Mouse (Mus musculus) thymus, postnatal 10 days (tissue): Measurements from ENCODE around the gene Prkd2.

Experiments used
- DNase-seq, 2 experiments: peaks; one replicate each; pipeline ENCODE4 v3.0.0; 2021; ENCODE audit warnings: low spot score in 2 of 2

Prkd2 gene

DNA sequence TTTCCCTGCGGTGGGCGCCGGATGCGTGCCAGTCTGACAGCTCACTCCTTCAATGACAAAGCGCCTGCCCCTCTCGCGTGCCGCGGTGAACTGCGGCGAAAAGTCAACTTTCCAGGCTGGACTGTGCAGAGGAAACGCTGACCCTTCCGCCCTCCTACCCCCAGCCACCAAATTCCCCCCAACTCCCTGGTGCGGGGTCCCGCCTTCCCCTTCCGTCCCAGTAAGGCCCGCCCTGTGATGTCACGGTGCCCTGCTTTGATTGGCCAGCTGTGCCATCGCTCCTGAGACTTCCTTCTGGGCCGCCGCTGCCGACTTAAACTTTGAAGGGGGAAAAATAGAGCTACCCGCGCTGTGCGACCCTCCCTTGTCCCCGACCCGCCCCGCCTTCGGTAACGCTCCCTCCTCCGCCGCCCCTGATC lies at the start of gene Prkd2:
Prkd2 (plus strand) TSS at position 258 of the 419 bp plus-strand sequence.
- peak; percentile 91 to 94 for DNase-seq

DNA sequence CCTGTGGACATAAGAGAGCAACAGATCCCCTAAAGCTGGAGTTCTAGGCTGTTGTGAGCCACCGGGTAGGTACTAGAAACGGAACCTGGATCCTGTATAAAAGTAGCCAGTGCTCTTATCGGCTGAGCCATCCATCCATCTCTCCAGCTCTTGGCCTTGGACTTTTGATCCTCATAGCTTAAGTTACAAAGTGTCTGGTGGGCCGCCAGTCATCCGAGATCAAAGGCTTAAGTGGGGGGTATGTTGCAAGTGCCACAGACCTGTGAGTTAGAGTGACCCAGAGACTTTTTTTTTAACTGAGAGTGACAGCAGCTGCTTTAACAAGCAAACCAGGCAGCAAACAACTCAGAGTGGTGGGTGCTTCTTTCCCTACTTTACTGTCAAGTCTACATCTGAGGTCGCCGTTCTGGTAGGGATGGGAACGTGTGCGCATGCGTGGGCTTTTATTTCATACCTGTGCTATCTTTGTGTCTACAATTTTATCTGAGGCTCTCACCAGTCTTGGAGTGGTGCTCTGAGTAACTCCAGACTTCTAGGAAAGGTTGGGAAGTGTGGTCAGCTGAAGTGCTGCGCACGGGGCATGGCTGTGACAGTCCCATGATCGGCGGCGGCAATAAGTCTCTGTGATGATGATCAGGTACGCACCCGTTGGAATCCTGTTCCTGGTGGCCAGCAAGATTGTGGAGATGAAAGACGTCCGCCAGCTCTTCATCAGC lies 49.5 kb upstream of the Prkd2 start:
- no peak for DNase-seq

DNA sequence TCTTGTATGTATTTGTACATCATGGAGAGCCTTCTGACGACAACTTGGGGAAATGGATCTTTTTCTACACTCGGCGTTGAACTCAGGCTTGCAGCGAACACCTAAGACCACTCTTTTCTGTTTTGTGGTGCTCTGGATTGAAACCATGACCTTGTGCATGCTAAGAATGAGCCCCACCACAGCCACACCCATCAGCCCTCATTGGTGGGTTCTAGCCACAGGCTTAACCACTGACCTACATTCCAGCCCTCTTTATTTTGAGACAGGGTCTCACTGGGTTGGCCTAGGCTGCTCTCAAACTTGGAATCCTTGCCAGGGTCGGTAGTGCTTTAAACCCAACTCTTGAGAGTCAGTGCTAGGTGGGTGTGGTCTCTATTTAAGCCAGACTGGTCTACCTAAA lies 47.8 kb upstream of the Prkd2 start:
- DNase-seq, result peak; percentile 37 to 41

DNA sequence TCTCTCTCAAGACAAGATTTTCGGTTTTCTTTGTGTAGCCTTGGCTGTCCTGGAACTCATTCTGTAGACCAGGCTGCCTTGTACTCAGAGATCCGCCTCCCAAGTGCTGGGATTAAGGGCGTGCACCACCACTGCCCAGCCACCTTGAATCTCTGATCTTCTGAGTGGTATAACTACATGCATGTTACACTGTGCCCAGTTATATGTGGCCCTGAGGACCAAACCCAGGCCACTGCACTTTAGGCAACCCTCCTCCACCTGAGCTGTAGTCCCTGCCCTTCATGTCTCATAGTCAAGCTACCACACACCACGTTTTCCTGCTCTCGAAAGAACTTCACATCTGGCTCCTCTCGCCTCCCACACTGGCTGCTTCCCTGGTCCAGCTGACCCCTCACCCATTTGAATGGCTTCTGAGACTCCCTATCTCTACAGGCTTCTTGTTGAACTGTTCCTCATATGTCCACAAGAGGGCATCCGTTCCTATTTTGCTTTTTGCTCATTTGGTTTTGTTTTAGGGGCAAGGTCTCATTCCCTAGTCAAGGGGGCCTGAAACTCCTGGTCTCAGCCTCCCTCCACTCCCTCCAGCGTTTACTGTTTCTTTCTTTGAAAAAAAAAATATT lies 38.2 kb upstream of the Prkd2 start:
- DNase-seq, result peak in 1 of 2 experiments; percentile 35

DNA sequence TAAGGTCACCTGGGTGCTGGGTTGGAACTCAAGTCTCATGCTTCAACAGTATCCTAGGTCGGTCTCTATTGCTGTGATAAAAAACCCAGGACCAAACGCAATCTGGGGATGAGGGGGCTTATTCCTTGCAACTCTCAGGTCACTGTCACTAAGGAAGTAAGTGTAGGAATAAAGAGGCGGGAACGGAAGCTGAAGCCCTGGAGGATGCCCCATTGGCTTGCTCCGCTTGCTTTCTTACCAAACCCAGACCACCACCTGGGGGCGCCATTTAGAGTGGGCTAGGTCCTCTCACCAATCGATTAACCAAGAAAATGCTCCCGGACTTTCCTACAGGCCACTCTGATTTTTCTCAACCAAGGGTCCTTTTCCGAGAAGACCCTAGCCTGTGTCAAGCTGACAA lies 34.8 kb upstream of the Prkd2 start:
- DNase-seq, result peak in 1 of 2 experiments; percentile 39

DNA sequence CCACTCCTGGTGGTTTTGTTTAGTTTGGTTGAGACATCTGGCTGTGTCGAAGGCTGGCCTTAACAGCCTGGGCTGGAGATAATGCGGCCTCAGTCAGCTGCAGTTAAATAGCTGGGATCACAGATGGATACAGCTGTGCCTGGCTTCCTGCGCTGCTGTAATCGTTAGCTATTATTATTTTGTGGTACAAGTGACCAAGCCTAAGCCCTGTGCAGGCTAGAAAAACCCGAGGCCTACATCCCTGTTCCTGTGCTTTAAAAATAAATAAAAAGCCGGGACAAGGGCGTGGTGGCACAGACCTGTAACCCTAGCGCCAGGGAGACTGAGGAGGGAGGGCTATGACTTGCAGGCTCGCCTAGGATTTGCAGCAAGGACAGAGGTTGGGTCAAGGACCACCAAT lies 34.1 kb upstream of the Prkd2 start:
- no peak for DNase-seq

DNA sequence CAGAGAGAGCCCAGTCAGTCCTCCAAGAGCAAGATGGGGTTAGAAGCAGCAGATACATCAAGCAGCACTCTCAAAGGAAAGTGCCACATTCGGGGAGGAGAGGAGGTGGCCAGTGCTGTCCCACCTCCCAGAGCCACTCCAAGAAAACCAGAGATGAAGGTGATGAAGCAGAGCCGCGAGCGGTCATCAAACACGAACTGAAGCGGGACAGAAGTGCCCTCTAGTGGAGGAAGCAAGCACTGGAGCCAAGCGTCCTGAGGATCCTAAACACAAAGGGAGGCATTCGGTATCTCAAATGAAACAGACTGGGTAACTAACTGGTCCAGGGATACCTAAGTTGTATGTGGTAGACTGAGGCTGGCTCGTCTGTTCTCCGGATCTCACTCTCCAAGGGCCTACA lies 33.0 kb upstream of the Prkd2 start:
- peak in 1 of 2 experiments; percentile 57 for DNase-seq

DNA sequence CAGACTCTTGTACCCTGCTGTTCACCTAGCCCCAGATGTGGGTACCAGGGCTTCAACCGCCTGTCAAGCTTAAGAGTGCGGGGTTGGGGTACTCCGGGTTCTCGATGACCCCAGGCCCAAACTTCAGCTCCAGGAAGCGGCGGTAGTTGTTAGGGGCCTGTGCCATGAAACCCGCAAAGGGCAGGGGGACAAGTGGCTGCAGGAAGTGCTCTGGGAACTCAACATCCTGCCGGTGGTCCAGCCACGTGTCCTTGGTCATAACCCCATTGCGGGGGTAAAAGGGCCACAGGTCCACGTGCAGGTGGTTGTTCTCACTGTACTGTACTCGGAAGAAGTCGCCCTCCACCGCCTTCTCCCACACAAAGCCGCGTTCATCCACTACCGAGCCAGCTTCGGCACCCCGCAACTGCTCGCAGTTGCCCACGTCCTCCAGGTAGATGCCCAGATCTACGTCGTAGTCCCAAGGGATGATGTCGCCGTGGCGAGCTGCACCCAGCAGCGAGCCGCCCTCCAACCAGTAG lies 32.2 kb upstream of the Prkd2 start:
- no peak for DNase-seq

DNA sequence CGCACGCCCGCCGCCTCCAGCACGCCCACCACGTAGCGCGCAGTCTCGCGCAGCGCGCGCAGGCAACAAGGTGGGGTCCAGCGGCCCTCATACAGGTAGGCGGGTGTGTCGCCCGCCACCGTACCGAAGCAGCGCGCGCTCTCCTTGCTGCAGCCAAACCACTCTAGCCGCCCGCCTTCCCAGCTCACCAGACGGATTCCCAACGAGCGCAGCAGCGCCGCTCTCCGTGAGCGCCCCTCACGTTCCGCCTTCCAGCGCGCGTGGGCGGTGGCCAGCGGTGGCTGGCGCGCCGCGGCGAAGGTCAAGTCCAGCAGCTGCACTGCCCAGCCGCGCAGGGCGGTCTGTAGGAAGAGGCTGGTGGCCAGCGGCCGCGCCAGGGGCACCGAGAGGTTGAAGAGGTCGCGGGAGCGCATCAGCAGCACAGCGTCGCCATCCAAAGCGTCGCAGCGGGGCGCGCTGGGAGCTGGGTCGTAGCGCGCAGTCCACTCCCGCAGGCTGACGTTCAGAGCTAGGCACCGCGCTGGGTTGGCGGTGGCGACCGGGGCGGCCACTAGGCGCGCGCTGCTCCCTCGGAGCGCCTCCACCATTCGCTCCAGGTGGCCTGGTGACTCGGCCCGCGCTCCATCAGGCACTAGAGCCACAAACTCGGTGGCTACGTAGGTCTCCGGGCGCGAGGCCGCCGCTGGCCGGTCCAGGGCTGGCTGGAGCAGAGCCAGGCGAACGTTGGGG lies 31.6 kb upstream of the Prkd2 start:
- no peak for DNase-seq

DNA sequence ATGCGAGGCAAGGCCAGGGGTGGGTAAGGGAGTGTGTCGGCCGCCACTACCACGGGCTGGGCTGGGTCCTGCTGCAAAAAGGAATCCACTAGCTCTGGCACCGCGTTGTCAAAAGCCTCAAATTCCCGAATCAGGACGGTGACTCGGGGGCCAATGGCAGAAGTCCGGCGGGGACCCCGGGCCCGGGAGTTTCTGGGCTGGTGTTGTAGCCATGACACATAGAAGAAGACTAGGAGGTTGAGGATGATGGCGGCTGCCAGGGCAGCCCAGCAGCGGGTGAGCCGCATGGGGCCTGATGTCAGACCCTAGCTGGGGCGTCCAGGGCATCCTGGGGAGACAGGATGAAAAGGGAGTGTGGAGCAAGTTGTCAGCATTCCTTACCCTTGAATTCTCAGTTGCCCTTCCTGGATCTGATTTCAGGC lies 31.0 kb upstream of the Prkd2 start:
- DNase-seq, result no peak

DNA sequence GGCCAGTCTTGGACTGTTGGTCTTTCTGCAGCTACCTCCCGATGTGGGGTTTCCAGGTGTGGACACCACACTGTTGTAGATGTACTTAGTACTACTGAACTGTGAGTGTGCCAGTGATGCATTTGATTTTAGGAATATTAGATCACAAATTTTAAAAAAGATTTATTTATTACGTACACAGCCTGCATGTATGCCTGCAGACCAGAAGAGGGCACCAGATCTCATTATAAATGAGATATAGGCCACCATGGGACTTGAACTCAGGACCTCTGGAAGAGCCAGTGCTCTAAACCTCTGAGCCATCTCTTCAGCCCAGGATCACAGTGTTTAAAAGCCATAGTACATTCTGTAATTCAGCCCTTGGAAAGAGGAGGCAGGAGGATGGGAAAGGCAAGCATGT lies 30.2 kb upstream of the Prkd2 start:
- DNase-seq, result no peak

DNA sequence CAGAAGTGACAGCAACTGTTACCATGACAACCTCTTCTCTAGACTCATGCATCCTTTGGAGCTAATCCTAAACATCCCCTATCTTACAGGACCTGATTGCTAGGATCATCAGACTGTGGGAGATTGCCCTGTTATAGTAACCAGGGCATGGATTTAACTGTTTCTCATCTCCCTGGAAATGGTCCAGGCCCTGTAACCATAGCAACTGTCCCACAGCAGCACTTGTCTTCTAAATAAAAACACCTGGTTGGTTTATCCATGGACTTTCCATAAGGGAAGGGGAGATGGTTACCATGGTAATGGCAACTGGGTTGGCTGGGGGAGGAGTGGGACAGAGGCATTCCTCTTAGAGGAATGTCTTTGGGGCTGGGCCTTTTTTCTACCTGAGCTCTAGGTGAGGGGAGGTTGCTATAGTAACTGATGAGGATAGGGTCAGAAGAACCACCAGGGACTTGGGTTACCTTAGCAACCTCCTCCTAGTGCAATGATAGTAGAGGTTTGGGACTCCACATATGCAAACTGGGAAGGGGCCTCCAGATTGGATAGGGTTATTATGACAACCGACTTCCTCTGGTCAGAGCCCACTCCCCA lies 27.3 kb upstream of the Prkd2 start, which contains the start of gene Strn4:
Strn4 (plus strand) TSS at position 539 of the 591 bp plus-strand sequence.
- DNase-seq, result no peak

DNA sequence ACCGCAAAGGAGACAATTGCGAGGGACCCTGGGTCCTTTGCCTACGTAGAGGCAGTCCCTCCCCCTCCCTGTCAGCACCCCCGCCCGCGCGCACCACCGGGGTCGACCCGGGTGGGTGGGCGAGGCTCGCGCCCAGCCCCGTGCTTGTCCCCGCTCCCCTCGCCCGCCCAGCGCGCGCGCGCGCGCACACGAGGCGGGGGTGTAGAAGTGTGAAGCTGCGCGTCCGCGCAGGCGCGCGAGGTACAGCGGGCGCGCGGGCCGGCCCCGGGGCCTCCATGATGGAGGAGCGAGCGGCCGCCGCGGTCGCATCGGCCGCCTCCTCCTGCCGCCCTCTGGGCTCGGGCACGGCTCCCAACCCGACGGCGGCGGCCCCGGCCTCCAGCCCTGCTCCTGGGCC lies 26.6 kb upstream of the Prkd2 start:
- DNase-seq, result peak; percentile 74 to 81

DNA sequence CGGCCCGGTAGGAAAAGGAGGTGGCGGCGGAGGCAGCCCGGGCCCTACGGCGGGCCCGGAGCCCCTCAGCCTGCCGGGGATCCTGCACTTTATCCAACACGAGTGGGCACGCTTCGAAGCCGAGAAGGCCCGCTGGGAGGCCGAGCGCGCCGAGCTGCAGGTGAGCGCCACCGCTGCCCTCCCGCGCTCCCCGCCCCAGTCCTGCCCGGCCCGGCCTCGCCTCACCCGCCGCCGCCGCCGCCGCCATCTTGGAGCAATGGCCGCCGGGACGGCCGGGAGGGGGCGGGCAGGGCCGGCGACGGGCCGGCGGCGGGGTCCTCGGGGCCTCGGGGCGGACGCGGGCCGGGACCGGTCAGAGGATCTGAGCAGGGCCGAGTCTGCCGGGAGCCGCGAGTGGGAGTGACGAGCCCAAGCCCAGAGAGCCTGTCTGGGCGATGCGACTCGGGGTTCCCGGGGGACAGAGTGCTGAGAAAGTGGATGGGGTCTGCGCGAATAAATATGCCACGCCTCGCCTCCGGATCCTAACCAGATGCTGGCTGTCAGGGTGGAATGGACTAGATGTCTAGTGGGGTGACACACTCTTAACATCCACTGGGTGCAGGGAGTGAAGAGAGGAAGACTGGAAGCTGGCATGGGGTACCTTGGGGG lies 26.1 kb upstream of the Prkd2 start, which contains the start of gene Fkrp:
Fkrp (minus strand) TSS at position 258 of the 648 bp plus-strand sequence.
- DNase-seq, result peak; percentile 22 to 55

DNA sequence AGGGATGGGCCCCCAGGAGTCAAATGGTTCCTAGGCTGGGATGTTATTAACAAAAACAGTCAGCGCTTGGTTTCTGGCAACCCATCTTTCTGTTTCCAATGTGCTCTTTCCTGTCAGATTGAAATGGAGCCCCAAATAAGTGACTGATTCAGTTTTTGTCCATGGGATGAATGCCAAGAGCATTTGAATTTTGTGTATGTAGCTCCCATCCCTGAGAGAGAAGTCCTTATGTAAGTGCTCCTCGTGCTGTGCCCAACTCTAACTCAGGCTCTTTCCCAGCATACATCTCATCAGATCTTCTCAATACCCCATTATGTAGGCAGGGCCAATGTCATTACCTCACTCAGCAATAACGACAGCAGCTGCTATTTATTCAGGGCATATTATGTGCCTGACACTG lies 25.0 kb upstream of the Prkd2 start:
- no peak for DNase-seq

DNA sequence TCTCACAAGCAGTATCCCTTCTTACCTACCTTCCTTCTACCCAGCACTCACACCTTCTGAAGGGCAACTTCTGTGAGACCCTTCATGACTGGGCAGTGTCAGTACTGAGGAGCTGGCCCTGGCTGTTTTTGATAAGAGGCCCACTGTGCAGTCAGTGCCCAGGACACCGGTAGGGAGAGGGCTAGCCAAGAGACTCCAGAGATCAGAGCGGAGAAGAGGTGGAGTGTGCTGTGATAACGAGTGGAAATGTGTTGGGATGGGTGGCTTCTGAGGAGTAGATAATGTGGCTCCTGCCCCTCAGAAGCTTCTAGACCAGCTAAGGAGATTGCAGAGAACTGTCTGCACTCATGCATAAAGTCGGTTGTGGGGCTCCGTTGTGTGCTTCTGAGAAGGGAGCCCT lies 22.9 kb upstream of the Prkd2 start:
- DNase-seq, result no peak

DNA sequence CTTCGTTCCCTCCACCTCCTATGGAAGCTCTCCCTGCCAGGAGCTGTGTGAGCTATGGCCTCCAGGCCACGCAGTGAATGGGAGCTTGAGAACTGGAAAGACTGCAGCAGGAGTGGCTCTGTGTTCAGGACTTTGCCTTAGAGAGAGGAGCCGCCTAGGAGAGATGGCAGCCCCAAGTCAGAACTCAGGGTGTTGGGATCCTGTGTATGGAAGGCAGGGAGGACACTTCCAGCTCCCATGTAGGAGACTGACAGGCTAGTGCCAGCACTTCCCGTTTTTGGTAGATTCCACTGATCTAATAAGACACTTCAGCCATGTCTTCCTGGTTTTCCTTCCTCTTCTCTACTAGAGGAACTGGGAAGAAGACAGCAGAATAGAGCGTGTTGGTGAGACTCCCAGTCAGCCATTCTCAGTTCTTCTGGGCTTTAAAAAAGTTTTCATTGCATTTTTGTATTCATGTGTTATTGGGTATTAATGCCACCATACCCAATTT lies 22.4 kb upstream of the Prkd2 start:
- DNase-seq, result no peak

DNA sequence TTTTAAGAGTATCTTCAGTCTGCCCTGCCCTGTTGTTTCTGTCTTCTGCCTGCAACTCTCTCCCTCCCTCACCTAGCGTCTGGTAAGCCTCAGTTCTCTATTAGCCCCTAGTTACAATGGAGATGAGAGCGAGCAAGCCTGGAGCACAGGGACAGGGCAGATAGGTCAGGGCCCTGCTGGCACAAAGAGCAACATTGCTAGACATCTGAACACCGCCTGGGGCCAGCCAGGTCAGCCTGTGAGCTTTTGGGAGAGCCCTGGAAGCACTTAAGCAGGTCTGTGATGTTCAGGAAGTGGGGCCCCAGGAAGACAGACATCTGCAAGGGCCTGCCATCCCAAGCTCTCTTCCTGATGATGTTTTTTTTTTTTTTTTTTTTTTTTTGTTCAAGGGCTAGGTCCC lies 21.6 kb upstream of the Prkd2 start:
- no peak for DNase-seq

DNA sequence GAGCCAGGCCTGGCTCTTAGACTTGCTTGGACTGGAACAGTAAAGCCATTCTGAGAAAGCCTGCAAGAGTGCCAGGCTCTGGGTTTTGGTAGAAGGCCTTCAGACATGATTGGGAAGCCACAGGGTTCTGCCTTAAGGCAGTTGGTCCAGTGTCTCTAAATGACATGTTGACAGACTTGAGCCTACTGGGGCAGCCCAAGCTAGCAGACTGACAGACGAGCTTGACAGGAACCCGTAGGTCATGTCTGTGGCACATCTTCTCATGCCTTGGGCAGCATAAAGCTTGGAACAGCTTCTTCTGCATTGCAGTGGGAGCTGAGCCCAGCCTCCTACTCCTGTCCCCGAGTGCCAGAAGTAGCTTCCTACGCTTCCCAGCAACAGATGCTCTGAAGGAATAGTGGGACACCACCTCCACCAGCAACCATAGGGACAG lies 21.0 kb upstream of the Prkd2 start:
- DNase-seq, result no peak

DNA sequence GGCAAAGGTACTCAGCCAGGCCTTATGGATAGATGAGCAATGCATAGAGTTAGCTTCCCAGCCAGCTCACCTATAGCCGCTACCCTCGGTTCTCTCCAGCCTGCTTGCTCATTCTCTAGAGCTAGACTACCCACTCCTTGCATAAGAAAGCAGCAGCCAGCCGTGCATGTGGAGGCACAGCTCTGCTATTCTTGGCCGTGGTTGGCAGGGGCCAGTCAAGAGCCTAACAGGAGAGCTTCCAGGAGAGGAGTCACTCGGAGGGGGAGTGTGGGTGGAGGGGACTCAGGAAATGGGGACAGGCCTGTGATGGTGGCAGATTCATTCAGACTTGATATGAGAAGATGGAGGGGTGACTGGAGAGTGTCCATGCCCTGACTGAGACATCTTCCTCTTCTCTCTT lies 19.0 kb upstream of the Prkd2 start:
- no peak for DNase-seq

DNA sequence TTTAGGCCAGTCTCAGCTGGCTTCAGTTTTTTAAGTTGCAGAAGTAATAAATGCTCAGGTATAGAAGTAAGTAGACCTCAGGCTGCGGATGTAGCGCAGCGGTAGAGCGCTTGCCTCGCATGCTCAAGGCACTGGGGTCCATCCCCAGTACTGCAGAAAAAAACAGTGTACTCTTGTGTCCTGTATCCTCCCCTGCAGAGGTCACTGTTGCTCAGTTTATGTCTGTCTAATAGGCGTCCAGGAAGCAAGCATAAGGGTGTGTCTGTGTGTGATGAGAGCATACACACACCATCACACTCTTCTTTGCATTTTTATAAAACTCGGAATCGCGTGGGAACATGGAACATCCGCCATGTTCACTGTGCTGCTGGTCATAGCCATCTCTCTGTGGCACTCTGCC lies 16.9 kb upstream of the Prkd2 start:
- DNase-seq, result peak in 1 of 2 experiments; percentile 61
